Mouse (Mus musculus): Measurements from ENCODE around the gene Chst8. TPM values are rescaled to one million over a fixed set of nuclear protein-coding genes. Genes with fewer than 3 reads are reported as not detected.
A peak's percentile ranks its signal among the peaks of the same experiment; 100 is the strongest.

Gene Chst8
- polyA plus RNA-seq, 1 experiment from 2014 or later, result 3.9 TPM

- no peak overlapping the region for H3K4me3 ChIP-seq (ENCODE audit: low read length)
- no peak overlapping the region for H3K4me2 ChIP-seq (ENCODE audit: low read depth, low read length)
- H3K27ac ChIP-seq (ENCODE audit: low read length), result no peak overlapping the region
- no peaks in the 10 kb centered on the region for H3K9me3 ChIP-seq (ENCODE audit: control insufficient read depth, low read length)
- peak; percentile 43; the same call in 1 of the 2 replicates for ATAC-seq
- no peak overlapping the region for H3K9ac ChIP-seq (ENCODE audit: low read depth, low read length)
- H3K4me1 ChIP-seq (ENCODE audit: control insufficient read depth, insufficient read depth, low read length), result peaks cover 3% of the 10 kb centered on the region
- no peaks in the 10 kb centered on the region for H3K36me3 ChIP-seq (ENCODE audit: control insufficient read depth, insufficient read depth, low read length)
- peaks cover 19% of the 10 kb centered on the region for H3K27me3 ChIP-seq (replicated peaks; ENCODE audit: control insufficient read depth, insufficient read depth, low read length)
- 64% methylated on average over 6 of the region's 6 CpGs for WGBS
Measured at GRCm38 (mm10) chr7:34806307-34806706, 6.2 kb downstream of the Chst8 start.

GRCm38 (mm10) chr7:34805691-34806205, 6.8 kb downstream of the Chst8 start:
- Histone ChIP-seq H3K9ac (ENCODE audit: low read depth, low read length) (no peak overlapping the region), H3K27me3 (replicated peaks; ENCODE audit: control insufficient read depth, insufficient read depth, low read length) (peaks cover 14% of the 10 kb centered on the region), H3K4me2 (ENCODE audit: low read depth, low read length) (no peak overlapping the region), H3K4me3 (ENCODE audit: low read length) (no peak overlapping the region), H3K27ac (ENCODE audit: low read length) (no peak overlapping the region), H3K4me1 (ENCODE audit: control insufficient read depth, insufficient read depth, low read length) (no peaks in the 10 kb centered on the region), H3K9me3 (ENCODE audit: control insufficient read depth, low read length) (no peaks in the 10 kb centered on the region), H3K36me3 (ENCODE audit: control insufficient read depth, insufficient read depth, low read length) (no peaks in the 10 kb centered on the region)
- peak; percentile 18; the same call in 1 of the 2 replicates for ATAC-seq
- WGBS, result 83% methylated on average over 3 of the region's 3 CpGs

GRCm38 (mm10) chr7:34805042-34805441, 7.5 kb downstream of the Chst8 start:
- ATAC-seq, result peak; percentile 64
- H3K4me3 ChIP-seq (ENCODE audit: low read length), result no peak overlapping the region
- WGBS, result 71% methylated on average over 2 of the region's 2 CpGs
- H3K27ac ChIP-seq (ENCODE audit: low read length), result no peak overlapping the region
- H3K4me2 ChIP-seq (ENCODE audit: low read depth, low read length), result no peak overlapping the region
- H3K4me1 ChIP-seq (ENCODE audit: control insufficient read depth, insufficient read depth, low read length), result peaks cover 2% of the 10 kb centered on the region; the same call in 1 of the 2 replicates
- H3K9me3 ChIP-seq (ENCODE audit: control insufficient read depth, low read length), result no peaks in the 10 kb centered on the region
- no peaks in the 10 kb centered on the region for H3K36me3 ChIP-seq (ENCODE audit: control insufficient read depth, insufficient read depth, low read length)
- H3K9ac ChIP-seq (ENCODE audit: low read depth, low read length), result no peak overlapping the region
- H3K27me3 ChIP-seq (replicated peaks; ENCODE audit: control insufficient read depth, insufficient read depth, low read length), result peaks cover 8% of the 10 kb centered on the region; the same call in 1 of the 2 replicates

GRCm38 (mm10) chr7:34799950-34800511, 12.5 kb downstream of the Chst8 start:
- no peak for ATAC-seq
- Histone ChIP-seq H3K4me2 (ENCODE audit: low read depth, low read length) (no peak overlapping the region), H3K4me3 (ENCODE audit: low read length) (no peak overlapping the region), H3K4me1 (ENCODE audit: control insufficient read depth, insufficient read depth, low read length) (peaks cover 21% of the 10 kb centered on the region), H3K27me3 (replicated peaks; ENCODE audit: control insufficient read depth, insufficient read depth, low read length) (no peaks in the 10 kb centered on the region), H3K9ac (ENCODE audit: low read depth, low read length) (no peak overlapping the region), H3K27ac (ENCODE audit: low read length) (no peak overlapping the region), H3K36me3 (ENCODE audit: control insufficient read depth, insufficient read depth, low read length) (no peaks in the 10 kb centered on the region), H3K9me3 (ENCODE audit: control insufficient read depth, low read length) (no peaks in the 10 kb centered on the region)
- WGBS, result 37% methylated on average over 13 of the region's 13 CpGs

GRCm38 (mm10) chr7:34799404-34799771, 13.1 kb downstream of the Chst8 start:
- Histone ChIP-seq H3K4me2 (ENCODE audit: low read depth, low read length) (no peak overlapping the region), H3K9ac (ENCODE audit: low read depth, low read length) (no peak overlapping the region), H3K27ac (ENCODE audit: low read length) (no peak overlapping the region), H3K9me3 (ENCODE audit: control insufficient read depth, low read length) (no peaks in the 10 kb centered on the region), H3K27me3 (replicated peaks; ENCODE audit: control insufficient read depth, insufficient read depth, low read length) (no peaks in the 10 kb centered on the region), H3K36me3 (ENCODE audit: control insufficient read depth, insufficient read depth, low read length) (no peaks in the 10 kb centered on the region), H3K4me1 (ENCODE audit: control insufficient read depth, insufficient read depth, low read length) (peaks cover 21% of the 10 kb centered on the region), H3K4me3 (ENCODE audit: low read length) (no peak overlapping the region)
- WGBS, result 13% methylated on average over 3 of the region's 3 CpGs
- ATAC-seq, result no peak

- no peak overlapping the region for H3K9ac ChIP-seq (ENCODE audit: low read depth, low read length)
- no peaks in the 10 kb centered on the region for H3K9me3 ChIP-seq (ENCODE audit: control insufficient read depth, low read length)
- ATAC-seq, result peak; percentile 69
- no peaks in the 10 kb centered on the region for H3K36me3 ChIP-seq (ENCODE audit: control insufficient read depth, insufficient read depth, low read length)
- no peak overlapping the region for H3K27ac ChIP-seq (ENCODE audit: low read length)
- WGBS, result 4% methylated on average over 11 of the region's 11 CpGs
- no peak overlapping the region for H3K4me3 ChIP-seq (ENCODE audit: low read length)
- H3K27me3 ChIP-seq (replicated peaks; ENCODE audit: control insufficient read depth, insufficient read depth, low read length), result no peaks in the 10 kb centered on the region
- peaks cover 21% of the 10 kb centered on the region for H3K4me1 ChIP-seq (ENCODE audit: control insufficient read depth, insufficient read depth, low read length)
- H3K4me2 ChIP-seq (ENCODE audit: low read depth, low read length), result peak overlapping the region; percentile 34
Measured at GRCm38 (mm10) chr7:34798441-34799403, 13.8 kb downstream of the Chst8 start.

- H3K27me3 ChIP-seq (replicated peaks; ENCODE audit: control insufficient read depth, insufficient read depth, low read length), result no peaks in the 10 kb centered on the region
- WGBS, result 8% methylated on average over 12 of the region's 12 CpGs
- no peak overlapping the region for H3K9ac ChIP-seq (ENCODE audit: low read depth, low read length)
- peak; percentile 54 for ATAC-seq
- H3K4me2 ChIP-seq (ENCODE audit: low read depth, low read length), result peak overlapping the region; percentile 34; the same call in 1 of the 2 replicates
- no peak overlapping the region for H3K4me3 ChIP-seq (ENCODE audit: low read length)
- H3K36me3 ChIP-seq (ENCODE audit: control insufficient read depth, insufficient read depth, low read length), result no peaks in the 10 kb centered on the region
- peaks cover 21% of the 10 kb centered on the region for H3K4me1 ChIP-seq (ENCODE audit: control insufficient read depth, insufficient read depth, low read length)
- H3K9me3 ChIP-seq (ENCODE audit: control insufficient read depth, low read length), result no peaks in the 10 kb centered on the region
- no peak overlapping the region for H3K27ac ChIP-seq (ENCODE audit: low read length)
Measured at GRCm38 (mm10) chr7:34798039-34798438, 14.5 kb downstream of the Chst8 start.

GRCm38 (mm10) chr7:34790459-34790858, 22.1 kb downstream of the Chst8 start:
- no peak overlapping the region for H3K9ac ChIP-seq (ENCODE audit: low read depth, low read length)
- H3K27ac ChIP-seq (ENCODE audit: low read length), result no peak overlapping the region
- ATAC-seq, result no peak
- no peak overlapping the region for H3K4me2 ChIP-seq (ENCODE audit: low read depth, low read length)
- H3K27me3 ChIP-seq (replicated peaks; ENCODE audit: control insufficient read depth, insufficient read depth, low read length), result no peaks in the 10 kb centered on the region
- H3K4me1 ChIP-seq (ENCODE audit: control insufficient read depth, insufficient read depth, low read length), result no peaks in the 10 kb centered on the region
- 76% methylated on average over 7 of the region's 7 CpGs for WGBS
- H3K4me3 ChIP-seq (ENCODE audit: low read length), result no peak overlapping the region
- H3K9me3 ChIP-seq (ENCODE audit: control insufficient read depth, low read length), result no peaks in the 10 kb centered on the region
- H3K36me3 ChIP-seq (ENCODE audit: control insufficient read depth, insufficient read depth, low read length), result no peaks in the 10 kb centered on the region

- no peaks in the 10 kb centered on the region for H3K9me3 ChIP-seq (ENCODE audit: control insufficient read depth, low read length)
- no peaks in the 10 kb centered on the region for H3K4me1 ChIP-seq (ENCODE audit: control insufficient read depth, insufficient read depth, low read length)
- H3K4me2 ChIP-seq (ENCODE audit: low read depth, low read length), result no peak overlapping the region
- H3K4me3 ChIP-seq (ENCODE audit: low read length), result no peak overlapping the region
- H3K36me3 ChIP-seq (ENCODE audit: control insufficient read depth, insufficient read depth, low read length), result no peaks in the 10 kb centered on the region
- H3K27ac ChIP-seq (ENCODE audit: low read length), result no peak overlapping the region
- H3K27me3 ChIP-seq (replicated peaks; ENCODE audit: control insufficient read depth, insufficient read depth, low read length), result no peaks in the 10 kb centered on the region
- no peak for ATAC-seq
- no peak overlapping the region for H3K9ac ChIP-seq (ENCODE audit: low read depth, low read length)
Measured at GRCm38 (mm10) chr7:34787171-34787570, 25.3 kb downstream of the Chst8 start.
